Mouse (Mus musculus): ENCODE results near the gene Adh1. TPM values are rescaled to one million over a fixed set of nuclear protein-coding genes. Genes with fewer than 3 reads are reported as not detected.

Adh1 gene
- not detected in 2 replicates for total RNA-seq (2014; fragmentation: Nextera tagmentation)
- total RNA-seq (2017): not detected in 2 replicates

DNA sequence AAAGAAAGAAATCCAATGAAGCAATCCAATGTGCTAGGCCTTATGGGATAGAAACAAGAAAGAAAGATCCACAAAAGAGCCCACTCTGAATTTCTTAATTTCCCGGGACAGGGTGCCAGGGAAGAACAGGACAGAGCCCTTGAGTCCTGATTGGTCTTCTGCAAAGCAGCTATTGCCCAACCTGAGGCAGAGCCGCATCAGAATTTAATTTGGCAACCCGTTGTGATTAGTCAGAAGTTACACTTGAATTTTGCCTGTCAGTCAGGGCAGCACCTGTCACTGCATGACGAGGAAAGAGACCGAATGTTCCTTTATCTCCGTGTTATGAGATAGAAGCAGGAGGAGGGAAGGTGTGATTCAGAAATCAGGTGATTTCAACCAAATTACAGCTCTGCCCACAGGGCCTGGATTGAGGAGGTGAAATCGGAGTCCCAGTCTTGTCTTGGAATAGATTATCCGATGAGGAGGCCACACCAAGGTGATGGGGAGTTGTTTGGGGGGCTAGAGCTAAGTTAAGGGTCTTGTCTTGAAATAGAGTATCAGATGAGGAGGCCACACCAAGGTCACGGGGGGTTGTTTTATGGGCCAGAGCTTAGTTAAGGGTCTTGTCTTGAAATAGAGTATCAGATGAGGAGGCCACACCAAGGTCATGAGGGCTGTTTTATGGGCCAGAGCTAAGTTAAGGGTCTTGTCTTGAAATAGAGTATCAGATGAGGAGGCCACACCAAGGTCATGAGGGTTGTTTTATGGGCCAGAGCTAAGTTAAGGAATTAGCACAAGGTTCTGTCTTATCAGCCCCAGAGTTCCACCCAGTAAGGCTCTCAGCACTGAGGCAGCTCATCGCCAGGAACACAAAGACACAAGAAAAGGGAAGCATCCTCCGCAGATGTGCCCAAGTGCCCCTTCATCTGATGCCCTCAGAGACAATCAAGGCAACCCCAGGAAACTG lies at the start of gene Adh1:
Gene Adh1 (plus strand): TSS at position 271 of the 949 bp plus-strand sequence.
- no peak for ATAC-seq (replicated peaks; ENCODE audit: poor library complexity, severe bottlenecking)

DNA sequence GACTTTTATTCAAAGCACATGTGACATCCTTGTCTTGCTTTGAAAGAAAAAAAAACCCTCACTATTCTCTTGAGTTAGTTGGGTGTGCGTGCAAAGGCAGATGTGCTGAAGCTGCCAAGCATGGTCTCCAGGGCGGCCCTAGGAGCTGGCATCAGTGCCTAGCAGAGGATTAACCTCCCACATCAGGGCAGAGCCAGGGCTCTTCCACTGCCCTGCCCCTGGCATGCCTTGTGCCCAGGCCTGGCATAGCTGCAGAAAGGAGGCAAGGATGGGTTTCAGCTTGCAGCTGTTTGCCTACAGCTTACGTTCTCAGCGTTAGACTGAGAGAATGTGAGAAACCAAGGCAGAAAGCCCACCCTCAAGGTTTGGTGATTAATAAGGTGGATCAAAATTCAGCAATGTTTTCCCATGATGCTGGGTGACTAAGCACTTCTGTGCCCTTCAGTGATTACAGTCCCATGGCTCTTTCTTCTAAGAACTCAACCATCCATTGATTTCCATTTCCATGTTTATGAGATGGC lies 48.3 kb upstream of the Adh1 start:
- no peak for ATAC-seq (replicated peaks; ENCODE audit: poor library complexity, severe bottlenecking)

DNA sequence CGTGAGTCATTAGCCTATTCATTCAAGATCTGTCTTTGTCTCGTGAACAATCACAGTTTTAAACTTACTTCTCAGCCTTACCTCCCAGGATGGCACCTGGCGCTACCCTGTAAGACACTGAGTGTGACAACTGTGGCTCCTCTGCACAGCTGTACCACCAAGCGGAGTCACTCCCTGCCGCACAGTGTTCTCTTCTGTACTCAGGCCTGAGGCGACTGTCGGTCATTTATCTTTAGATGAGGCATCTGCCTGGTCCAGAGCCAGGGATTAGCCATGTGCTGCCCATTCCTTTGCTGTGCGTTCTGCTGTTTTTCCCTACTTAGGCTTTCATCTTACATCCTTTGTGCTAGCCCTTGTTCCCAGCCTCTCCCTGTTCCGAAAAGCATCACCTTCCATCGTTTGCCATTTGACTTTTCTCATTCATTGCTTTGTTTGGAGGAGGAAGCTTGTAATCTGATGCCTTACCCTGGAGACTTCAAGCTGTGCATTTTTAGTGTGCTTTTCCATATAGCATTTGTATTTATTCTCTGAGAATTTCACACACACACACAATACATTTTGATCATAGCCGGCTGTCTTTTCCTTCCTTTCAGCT lies 45.3 kb upstream of the Adh1 start:
- ATAC-seq (replicated peaks; ENCODE audit: poor library complexity, severe bottlenecking): no peak

DNA sequence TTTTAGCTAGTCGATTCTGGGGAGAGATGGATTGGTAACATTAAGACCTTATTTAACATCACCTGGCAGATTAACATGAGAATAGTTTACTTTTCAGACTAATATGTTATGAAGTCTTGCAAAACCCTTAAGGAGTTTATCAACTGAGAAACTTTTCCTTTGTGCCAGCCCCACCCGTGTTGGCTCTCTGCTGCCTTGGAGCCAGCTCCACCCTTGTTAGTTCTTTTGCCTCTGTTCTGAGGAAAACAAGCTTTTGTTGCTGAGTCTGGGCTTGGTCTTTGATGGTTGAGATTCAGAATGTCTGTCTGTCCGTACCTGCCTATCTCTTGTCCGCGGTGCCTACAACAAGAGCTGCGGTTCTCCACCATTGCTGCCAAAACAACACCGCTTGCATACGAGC lies 44.7 kb upstream of the Adh1 start:
- ATAC-seq (replicated peaks; ENCODE audit: poor library complexity, severe bottlenecking): no peak

DNA sequence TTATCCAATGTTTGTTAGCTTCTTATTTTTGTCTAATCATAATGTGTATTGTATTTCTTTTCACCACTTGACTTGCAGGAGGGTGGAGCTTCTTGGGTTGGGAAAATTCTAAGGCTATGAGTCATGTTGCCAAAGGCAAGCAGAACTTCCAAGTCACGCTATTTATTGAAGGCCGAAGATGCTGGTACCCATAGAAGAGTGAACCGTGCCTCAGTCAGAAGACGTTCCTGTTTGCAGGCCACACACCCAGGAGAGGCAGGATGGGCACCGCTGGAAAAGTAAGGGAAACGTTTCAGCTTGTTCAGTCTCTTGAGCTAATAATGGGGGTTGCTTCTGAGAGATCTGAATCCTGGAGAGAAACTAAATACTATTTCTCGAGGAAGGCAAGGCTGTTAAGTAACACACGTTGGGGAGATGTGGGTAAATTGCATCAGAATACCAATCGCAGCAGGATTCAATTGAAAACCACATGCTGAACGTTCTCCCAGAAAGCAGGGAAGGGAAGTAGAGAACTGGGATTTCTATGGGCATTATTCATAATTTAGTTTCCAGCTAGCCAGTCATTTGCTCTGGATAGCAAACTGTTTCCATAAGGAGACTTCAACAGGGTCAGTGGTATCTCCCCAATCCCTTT lies 43.0 kb upstream of the Adh1 start, which contains the start of gene Adh7:
Gene Adh7 (plus strand): TSS at position 130 of the 634 bp plus-strand sequence.
- no peak for ATAC-seq (replicated peaks; ENCODE audit: poor library complexity, severe bottlenecking)

DNA sequence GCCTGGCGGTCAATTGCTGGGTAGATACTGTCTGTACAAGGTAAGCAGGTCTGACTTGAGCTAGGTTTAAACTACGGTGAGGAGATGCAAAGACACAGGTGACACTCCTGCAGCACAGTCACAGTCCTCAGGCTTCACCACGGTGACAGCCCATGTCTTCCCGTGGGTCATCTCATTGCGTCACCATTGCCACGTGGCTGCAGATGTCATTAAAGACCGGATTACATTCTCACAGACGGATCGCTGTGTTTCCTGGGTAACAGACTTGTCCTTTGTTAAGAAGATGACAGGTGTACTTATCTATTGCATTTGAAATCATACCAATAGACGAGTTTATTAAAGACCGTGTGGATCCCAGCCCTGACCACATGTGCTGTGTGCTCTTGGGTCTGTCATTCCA lies 39.7 kb upstream of the Adh1 start:
- ATAC-seq (replicated peaks; ENCODE audit: poor library complexity, severe bottlenecking): 0 out of 2 replicates have a peak, but pooled peaks have one; percentile 24

DNA sequence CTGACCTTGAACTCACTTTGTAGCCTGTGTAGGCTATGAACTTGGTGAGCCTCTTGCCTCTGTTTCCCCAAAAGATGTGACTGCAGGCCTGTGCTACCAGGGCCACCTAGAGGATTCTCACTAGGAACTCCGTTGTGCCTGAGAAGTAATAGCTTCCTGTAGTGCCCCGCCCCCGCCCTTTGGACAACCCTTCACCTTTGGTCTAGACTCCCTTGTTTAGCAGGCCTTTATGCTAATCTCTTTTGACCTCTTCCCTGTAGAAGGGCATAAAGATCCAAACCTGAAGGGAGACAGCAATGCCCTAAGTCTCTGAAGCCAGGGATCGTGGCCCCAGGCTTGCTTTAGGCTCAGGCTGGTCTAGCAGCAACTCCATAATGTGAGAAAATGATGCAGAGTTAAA lies 38.3 kb upstream of the Adh1 start:
- ATAC-seq (replicated peaks; ENCODE audit: poor library complexity, severe bottlenecking): no peak

DNA sequence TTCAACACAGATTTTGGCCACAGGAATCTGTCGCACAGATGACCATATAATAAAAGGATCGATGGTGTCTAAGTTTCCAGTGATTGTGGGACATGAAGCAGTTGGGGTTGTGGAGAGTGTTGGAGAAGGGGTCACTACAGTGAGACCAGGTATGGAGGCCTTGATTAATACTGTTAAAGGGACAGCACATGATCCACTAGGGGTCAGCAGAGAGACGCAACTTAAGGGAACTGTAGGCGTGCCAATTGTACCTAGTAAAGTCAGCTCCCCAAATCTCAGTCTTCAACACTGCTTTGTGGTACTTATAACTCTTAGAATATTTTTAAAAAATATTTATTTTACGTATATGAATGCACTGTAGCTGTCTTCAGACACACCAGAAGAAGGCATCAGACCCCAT lies 37.8 kb upstream of the Adh1 start:
- ATAC-seq (replicated peaks; ENCODE audit: poor library complexity, severe bottlenecking): peak; percentile 92

DNA sequence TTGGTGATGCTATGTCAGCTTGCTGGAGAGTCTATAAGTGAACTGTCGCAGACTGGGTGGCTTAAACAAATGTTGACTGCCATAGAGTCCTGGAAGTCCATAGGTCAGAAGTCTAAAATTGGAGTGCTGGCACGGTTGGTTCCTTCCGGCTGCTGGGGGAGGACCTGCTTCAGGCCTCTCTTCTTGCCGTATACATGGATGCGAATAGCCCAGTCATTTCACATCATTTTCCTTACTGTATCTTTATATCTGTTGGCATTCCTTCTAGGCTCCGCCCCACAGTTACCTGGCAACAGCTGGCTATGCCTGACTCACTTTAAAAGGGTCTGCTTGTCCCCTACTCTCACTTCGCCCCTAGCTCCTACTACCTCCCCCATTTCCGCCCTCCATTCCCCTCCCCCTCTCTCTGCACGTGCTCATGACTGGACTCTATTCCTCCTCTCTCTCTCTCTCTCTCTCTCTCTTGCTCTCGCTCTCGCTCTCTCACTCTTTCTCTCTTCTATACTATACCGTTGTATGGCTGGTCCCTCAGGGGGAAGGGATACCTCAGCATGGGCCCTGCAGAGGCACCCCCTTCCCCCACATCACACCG lies 36.3 kb upstream of the Adh1 start:
- no peak for ATAC-seq (replicated peaks; ENCODE audit: poor library complexity, severe bottlenecking)

DNA sequence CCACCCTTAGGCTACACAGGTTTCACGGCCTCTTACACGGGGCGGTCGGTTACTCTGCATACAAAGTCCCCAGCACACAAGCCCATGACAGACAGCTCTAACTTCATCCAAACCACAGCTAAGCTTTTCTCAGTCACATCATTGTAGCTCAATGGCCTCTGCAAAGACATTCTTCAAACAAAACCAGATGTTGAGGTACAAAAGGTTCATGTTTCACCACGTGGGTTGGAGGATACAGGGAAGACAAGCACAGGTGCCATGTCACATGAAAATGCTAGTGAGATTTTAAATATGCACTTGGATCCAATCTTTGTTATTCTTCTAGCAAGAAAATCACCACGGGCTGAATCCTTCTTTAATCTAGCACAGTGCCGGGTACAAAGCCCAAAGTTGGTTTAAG lies 35.5 kb upstream of the Adh1 start:
- ATAC-seq (replicated peaks; ENCODE audit: poor library complexity, severe bottlenecking): no peak

DNA sequence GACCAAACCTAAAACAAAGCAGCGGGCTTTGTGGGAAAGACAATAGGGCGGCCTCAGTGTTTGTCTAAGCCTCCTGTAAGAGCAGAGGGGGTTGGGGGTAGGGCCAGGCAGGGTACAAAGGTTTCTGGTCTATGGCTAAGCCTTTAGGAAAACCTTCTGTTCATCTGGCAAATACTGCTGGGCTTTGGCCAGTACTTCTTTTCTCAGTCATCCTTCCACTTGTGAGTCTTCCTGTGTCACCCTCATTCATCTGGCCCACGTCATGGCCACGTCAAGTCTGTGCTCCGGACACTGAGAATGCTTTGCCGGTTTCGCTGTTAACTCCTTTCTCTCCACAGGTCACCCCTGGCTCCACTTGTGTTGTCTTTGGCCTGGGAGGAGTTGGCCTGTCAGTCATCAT lies 34.9 kb upstream of the Adh1 start:
- no peak for ATAC-seq (replicated peaks; ENCODE audit: poor library complexity, severe bottlenecking)

DNA sequence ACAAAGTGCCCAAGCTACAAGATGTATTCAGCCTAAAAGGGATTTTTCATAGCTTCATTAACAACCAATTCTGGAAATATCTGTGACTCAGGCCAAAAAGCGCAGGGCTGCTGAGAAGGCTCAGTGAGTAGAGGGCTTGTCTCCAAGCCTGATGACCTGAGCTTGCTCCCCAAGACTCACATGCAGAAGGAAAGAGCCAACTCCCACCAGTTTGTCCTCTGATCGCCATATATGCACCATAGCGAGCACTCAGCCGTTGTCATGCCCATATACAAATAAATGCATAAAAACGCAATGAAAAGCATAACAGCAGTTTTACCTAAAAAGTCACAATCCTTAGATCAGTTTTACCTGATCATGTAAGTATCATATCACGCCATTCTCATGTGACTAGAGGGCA lies 34.3 kb upstream of the Adh1 start:
- no peak for ATAC-seq (replicated peaks; ENCODE audit: poor library complexity, severe bottlenecking)

DNA sequence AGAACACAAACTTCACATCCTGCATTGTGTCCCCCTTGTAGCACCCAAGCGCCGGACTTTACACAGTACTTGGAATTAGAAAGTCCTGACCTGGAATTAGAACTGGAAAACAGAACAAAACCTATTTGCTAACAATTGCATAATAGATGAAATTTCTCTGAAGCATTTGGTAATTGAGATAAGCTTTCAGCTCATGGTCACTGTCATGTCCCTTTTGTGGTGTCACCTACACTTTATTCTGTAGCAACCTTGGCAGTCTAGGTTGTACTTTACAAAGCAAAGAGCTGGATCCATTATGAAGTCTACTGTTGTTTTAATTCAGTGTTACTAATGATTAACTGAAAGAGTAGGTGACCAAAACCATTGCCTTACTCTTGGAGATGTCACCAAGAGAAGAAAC lies 33.7 kb upstream of the Adh1 start:
- ATAC-seq (replicated peaks; ENCODE audit: poor library complexity, severe bottlenecking): no peak

DNA sequence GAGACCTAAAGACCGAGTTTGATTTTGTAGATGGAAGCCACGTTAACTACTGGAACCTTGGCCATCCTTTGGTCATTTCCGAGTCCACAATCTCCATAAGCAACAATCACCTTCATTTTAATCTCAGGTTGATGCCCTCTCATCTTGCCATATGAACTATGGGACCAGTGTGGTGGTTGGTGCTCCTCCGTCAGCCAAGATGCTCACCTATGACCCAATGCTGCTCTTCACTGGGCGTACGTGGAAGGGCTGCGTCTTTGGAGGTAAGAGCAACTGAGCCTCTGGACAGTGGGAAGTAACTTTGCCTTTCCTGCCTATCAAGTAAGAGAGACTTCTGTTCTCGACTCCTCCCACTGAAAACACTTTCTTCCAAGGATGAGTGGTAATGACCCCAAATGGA lies 33.0 kb upstream of the Adh1 start:
- no peak for ATAC-seq (replicated peaks; ENCODE audit: poor library complexity, severe bottlenecking)

DNA sequence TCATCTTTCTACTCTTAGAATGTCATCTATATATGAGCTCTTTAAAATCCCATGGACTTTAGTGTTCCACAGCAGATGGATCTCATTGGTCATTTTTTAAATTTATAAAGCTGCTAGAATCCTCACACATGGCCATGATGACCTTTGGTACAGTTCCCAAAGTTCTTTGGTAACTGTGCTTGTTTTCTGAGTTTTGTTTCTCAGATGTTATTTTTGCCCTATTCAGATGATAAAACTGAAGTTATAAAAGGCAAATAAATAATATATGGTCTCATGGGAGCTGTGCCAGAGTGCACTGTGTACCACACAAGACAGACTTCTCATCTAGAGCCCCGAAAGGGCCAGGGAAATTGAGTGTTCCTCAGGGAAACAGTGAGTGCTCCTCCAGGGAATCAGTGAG lies 31.3 kb upstream of the Adh1 start:
- no peak for ATAC-seq (replicated peaks; ENCODE audit: poor library complexity, severe bottlenecking)

DNA sequence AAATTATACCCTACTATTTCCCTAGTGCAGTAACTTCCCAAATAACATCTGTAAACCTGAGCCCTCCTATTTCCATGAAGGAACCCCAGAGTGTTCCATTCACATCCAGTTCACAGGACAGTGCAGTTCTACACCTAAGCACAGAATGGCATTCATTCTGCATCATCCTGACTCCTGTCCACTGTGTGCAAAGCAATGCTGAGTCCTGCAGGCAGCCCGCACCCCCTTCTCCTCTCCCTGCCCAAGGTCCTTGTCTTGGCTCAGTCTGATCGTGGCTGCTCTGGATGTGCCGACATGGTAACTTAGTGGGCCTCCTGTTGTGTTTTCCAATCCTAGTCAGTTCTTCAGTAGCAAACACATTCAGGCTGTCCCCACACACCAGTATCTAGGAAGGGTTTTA lies 30.5 kb upstream of the Adh1 start:
- ATAC-seq (replicated peaks; ENCODE audit: poor library complexity, severe bottlenecking): no peak

DNA sequence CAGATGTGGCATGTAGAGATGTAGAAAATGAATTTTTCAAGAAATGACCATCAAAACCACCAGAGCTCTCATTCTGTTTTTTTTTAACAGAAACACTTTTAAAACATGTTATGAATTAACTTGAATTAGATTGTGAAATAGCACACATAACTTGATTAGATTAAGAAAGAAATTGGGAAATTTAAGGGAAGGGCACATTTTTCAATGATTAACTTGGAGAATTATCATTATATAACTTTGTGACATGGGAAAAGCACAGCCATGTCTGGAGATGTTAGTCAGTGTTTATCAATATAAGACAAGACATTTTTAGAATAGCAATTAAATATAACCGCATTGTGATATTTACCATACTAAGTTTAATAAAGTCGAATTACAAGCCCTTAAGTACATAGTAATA lies 29.3 kb upstream of the Adh1 start:
- ATAC-seq (replicated peaks; ENCODE audit: poor library complexity, severe bottlenecking): no peak

DNA sequence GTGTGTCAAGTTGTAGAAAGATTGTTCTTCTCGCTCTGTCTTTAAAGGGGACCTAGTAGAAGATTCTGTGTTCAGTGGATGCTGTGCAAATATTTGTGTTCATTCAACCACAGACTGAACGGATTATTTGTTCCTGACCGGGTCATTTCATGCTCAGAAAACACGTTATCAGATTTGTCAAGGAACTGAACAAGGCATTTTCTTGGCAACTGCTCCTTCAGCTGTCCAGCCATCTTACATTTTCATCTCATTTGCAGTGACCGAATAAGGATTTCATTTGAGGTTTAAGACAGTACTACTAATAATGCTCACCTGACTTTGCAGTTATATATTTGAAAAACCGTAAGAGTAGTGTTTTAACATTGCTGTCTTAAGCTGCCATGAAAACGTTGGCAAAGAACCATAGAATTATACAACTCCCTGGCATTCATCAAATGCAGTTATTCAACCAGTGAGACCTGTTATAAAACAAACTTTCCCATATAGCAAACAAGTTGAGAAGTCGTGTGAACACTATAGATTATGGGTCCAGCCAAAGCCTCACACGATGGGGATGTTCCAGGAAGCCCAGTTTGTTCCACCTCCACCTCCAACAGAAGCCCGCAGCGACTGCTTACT lies 24.1 kb upstream of the Adh1 start:
- no peak for ATAC-seq (replicated peaks; ENCODE audit: poor library complexity, severe bottlenecking)

DNA sequence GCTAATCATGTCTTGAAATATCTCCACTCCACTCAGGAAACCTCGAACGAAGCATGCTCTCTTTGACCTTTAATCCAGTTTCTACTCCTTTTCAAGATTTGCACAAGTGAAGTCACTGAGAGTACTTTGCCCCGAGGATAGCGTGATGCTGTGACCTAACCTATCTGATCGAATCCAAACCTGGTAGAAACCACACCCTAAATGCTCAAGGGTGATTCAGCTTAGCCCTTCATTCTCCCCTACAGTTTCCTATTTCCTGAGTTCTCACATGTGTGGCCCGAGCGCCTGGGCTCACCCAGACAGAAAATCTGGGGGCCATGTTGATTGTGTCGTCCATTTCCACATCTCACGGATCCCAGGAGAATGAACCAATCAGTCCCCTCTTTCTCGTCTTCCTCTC lies 22.7 kb upstream of the Adh1 start:
- no peak for ATAC-seq (replicated peaks; ENCODE audit: poor library complexity, severe bottlenecking)

DNA sequence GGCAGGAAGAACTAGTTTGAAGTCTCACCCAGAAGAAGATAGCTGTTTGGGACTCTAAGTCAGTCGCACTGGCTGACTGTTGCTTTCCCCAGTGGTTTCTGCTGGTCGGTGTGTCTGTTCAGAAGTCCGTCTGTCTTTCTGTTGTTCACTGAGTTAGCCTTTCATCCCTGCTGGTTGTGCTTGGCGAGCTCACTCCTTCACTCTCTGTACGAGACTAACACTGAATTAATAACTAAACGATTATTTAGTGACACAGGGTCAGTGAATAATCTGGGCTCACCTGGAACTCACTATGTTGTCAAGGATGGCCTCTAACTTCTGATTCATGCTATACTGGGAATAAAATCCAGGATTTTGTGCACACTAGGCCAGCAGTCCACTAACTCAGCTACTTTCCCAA lies 21.3 kb upstream of the Adh1 start:
- ATAC-seq (replicated peaks; ENCODE audit: poor library complexity, severe bottlenecking): no peak
